Comparison of ENCODE assay signal across 9 mouse cellular contexts in genomic region chr5:100991626-100992025, GRCm38 (mm10).
A peak's percentile ranks its signal among the peaks of the same experiment; 100 is the strongest.
DNase-seq lines count a peak whose midpoint lies in the region; ATAC-seq and TF ChIP-seq lines count a peak whose summit lies in the region.
"Had no signal": no experiment of that assay in that cellular context is flagged by ENCODE, and none has a peak within 500 bp of the region (broad histone marks: within the 10 kb centered on the region; RNA-seq: fewer than 3 reads in every experiment).

No protein-coding gene starts in this region.

- peak; percentile 72 for TF ChIP-seq CTCF in kidney, adult 2 months (conservative IDR thresholded peaks at IDR 0.05; ENCODE audit: insufficient read depth, insufficient read length, low read depth, low read length)
- TF ChIP-seq CTCF in E14TG2a.4 (conservative IDR thresholded peaks at IDR 0.05; ENCODE audit: low read length) = peak; percentile 86

- no peak overlapping the region for H3K27ac ChIP-seq in kidney, adult 2 months (ENCODE audit: insufficient read depth, low read depth, low read length)
- H3K27ac ChIP-seq in kidney, embryonic 14.5 days (ENCODE audit: low read depth, low read length) = no peak overlapping the region
- H3K27ac ChIP-seq: macrophage had no signal

- no peak for TF ChIP-seq POLR2A in kidney, adult 2 months (IDR thresholded peaks at IDR 0.05; ENCODE audit: low read depth, low read length)

- no peak overlapping the region for H3K4me3 ChIP-seq in kidney, adult 2 months (ENCODE audit: insufficient read depth, low read depth, low read length)
- no peak overlapping the region for H3K4me3 ChIP-seq in kidney, embryonic 14.5 days (ENCODE audit: low read length)
- no peak overlapping the region for H3K4me3 ChIP-seq in E14TG2a.4 (replicated peaks; ENCODE audit: low read length)

- peak; percentile 39 for DNase-seq in kidney, adult 2 months
- peak; percentile 35 to 49 for DNase-seq in adrenal gland, adult 18-20 months (ENCODE audit: low spot score in 2 of 2)
- DNase-seq in embryo, embryonic 10 days (ENCODE audit: low spot score) = peak; percentile 86
- DNase-seq in left cerebral cortex, adult 11 months (ENCODE audit: low spot score) = peak; percentile 16
- DNase-seq in retina, adult 2 months (ENCODE audit: low read depth, low spot score) = peak; percentile 3
- DNase-seq in gastrocnemius, postnatal 25 days = no peak

- WGBS in kidney, adult 2 months = 22% methylated on average over 5 of the region's 5 CpGs
- WGBS in kidney, embryonic 14.5 days = 20% methylated on average over 5 of the region's 5 CpGs

- H3K4me2 ChIP-seq in kidney, embryonic 14.5 days (replicated peaks; ENCODE audit: low read depth, low read length) = no peak overlapping the region

- no peak for ATAC-seq in kidney, embryonic 14.5 days (ENCODE audit: low FRiP score, low TSS enrichment)

- H3K36me3 ChIP-seq in kidney, adult 2 months (ENCODE audit: control insufficient read depth, insufficient read depth, low read length) = no peaks in the 10 kb centered on the region
- no peaks in the 10 kb centered on the region for H3K36me3 ChIP-seq in kidney, embryonic 14.5 days (ENCODE audit: control insufficient read depth, insufficient read depth, low read length)
- no peaks in the 10 kb centered on the region for H3K36me3 ChIP-seq in E14TG2a.4 (ENCODE audit: insufficient read depth, low read length)

- no peaks in the 10 kb centered on the region; the same call in 1 of the 2 replicates for H3K27me3 ChIP-seq in kidney, adult 2 months (replicated peaks; ENCODE audit: control insufficient read depth, insufficient read depth, low read length)
- H3K27me3 ChIP-seq in kidney, embryonic 14.5 days (ENCODE audit: control insufficient read depth, insufficient read depth, low read length) = no peaks in the 10 kb centered on the region
- H3K27me3 ChIP-seq in E14TG2a.4 (ENCODE audit: insufficient read depth, low read length) = no peaks in the 10 kb centered on the region

- no peaks in the 10 kb centered on the region for H3K4me1 ChIP-seq in kidney, adult 2 months (ENCODE audit: control insufficient read depth, insufficient read depth, low read length)
- no peaks in the 10 kb centered on the region for H3K4me1 ChIP-seq in kidney, embryonic 14.5 days (ENCODE audit: control insufficient read depth, insufficient read depth, low read length)
- H3K4me1 ChIP-seq in E14TG2a.4 (replicated peaks; ENCODE audit: low read depth, low read length) = no peaks in the 10 kb centered on the region

- no peak overlapping the region for H3K9ac ChIP-seq in kidney, embryonic 14.5 days (ENCODE audit: low read depth, low read length)

- H3K9me3 ChIP-seq in kidney, embryonic 14.5 days (ENCODE audit: control insufficient read depth, low read length) = no peaks in the 10 kb centered on the region
- H3K9me3 ChIP-seq in E14TG2a.4 (ENCODE audit: low read length) = peaks cover 4% of the 10 kb centered on the region; the same call in 1 of the 2 replicates
